Mouse (Mus musculus): ENCODE data around the gene Gm17490. TPM values are rescaled to one million over a fixed set of nuclear protein-coding genes. Genes with fewer than 3 reads are reported as not detected.

The Gm17490 gene
- polyA plus RNA-seq, 1 experiment from 2014 or later: not detected

GRCm38 (mm10) chr2:11604053-11604452, 22.0 kb downstream of the Gm17490 start, which contains the start of gene Rbm17:
Rbm17 (minus strand) TSS chr2:11604153.
- 86% methylated on average over 5 of the region's 5 CpGs for WGBS
- peak within 1 kb of the TSS; percentile 68 for H3K4me2 ChIP-seq (replicated peaks; ENCODE audit: low read depth)
- TF ChIP-seq EP300 (optimal IDR thresholded peaks at IDR 0.05): no peak
- no peak for TF ChIP-seq CTCF (IDR thresholded peaks at IDR 0.05; ENCODE audit: low read depth)
- H3K9me3 ChIP-seq (ENCODE audit: control insufficient read depth, low read length): no peaks in the 10 kb centered on the region
- no peaks in the 10 kb centered on the region for H3K27me3 ChIP-seq (ENCODE audit: control insufficient read depth, insufficient read depth, low read length)
- H3K27ac ChIP-seq (replicated peaks): peak within 1 kb of the TSS; percentile 82
- peaks cover 2% of the 10 kb centered on the region; the same call in 1 of the 2 replicates for H3K4me1 ChIP-seq (replicated peaks; ENCODE audit: control insufficient read depth, insufficient read depth)
- peak within 1 kb of the TSS; percentile 95 for H3K4me3 ChIP-seq (ENCODE audit: low read depth, low read length)
- H3K36me3 ChIP-seq (ENCODE audit: control insufficient read depth, insufficient read depth, low read length): peaks cover 3% of the 10 kb centered on the region; the same call in 1 of the 2 replicates
- ATAC-seq (ENCODE audit: low FRiP score, low TSS enrichment) (no peak), DNase-seq (ENCODE audit: low spot score) (no peak)
- H3K9ac ChIP-seq (ENCODE audit: low read length): peak within 1 kb of the TSS; percentile 98

GRCm38 (mm10) chr2:11602506-11603489, 23.3 kb downstream of the Gm17490 start:
- Histone ChIP-seq H3K9ac (ENCODE audit: low read length) (peak overlapping the region; percentile 98), H3K4me3 (ENCODE audit: low read depth, low read length) (peak overlapping the region; percentile 95), H3K4me2 (replicated peaks; ENCODE audit: low read depth) (peak overlapping the region; percentile 68), H3K36me3 (ENCODE audit: control insufficient read depth, insufficient read depth, low read length) (peaks cover 5% of the 10 kb centered on the region; the same call in 1 of the 2 replicates), H3K4me1 (replicated peaks; ENCODE audit: control insufficient read depth, insufficient read depth) (peaks cover 2% of the 10 kb centered on the region; the same call in 1 of the 2 replicates), H3K9me3 (ENCODE audit: control insufficient read depth, low read length) (no peaks in the 10 kb centered on the region), H3K27me3 (ENCODE audit: control insufficient read depth, insufficient read depth, low read length) (no peaks in the 10 kb centered on the region), H3K27ac (replicated peaks) (peak overlapping the region; percentile 82)
- WGBS: under 1% methylated on average over 61 of the region's 78 CpGs
- DNase-seq (ENCODE audit: low spot score): peak; percentile 96
- peak; percentile 99 for ATAC-seq (ENCODE audit: low FRiP score, low TSS enrichment)
- peak; percentile 100 for TF ChIP-seq CTCF (IDR thresholded peaks at IDR 0.05; ENCODE audit: low read depth)
- TF ChIP-seq EP300 (optimal IDR thresholded peaks at IDR 0.05): no peak

GRCm38 (mm10) chr2:11601795-11602194, 24.3 kb downstream of the Gm17490 start:
- 68% methylated on average over 6 of the region's 6 CpGs for WGBS
- peaks cover 2% of the 10 kb centered on the region; the same call in 1 of the 2 replicates for H3K4me1 ChIP-seq (replicated peaks; ENCODE audit: control insufficient read depth, insufficient read depth)
- H3K27me3 ChIP-seq (ENCODE audit: control insufficient read depth, insufficient read depth, low read length): no peaks in the 10 kb centered on the region
- no peak for DNase-seq (ENCODE audit: low spot score)
- H3K4me2 ChIP-seq (replicated peaks; ENCODE audit: low read depth): peak overlapping the region; percentile 68
- H3K4me3 ChIP-seq (ENCODE audit: low read depth, low read length): peak overlapping the region; percentile 95
- H3K27ac ChIP-seq (replicated peaks): no peak overlapping the region
- no peak for ATAC-seq (ENCODE audit: low FRiP score, low TSS enrichment)
- no peaks in the 10 kb centered on the region for H3K9me3 ChIP-seq (ENCODE audit: control insufficient read depth, low read length)
- peaks cover 9% of the 10 kb centered on the region; the same call in 1 of the 2 replicates for H3K36me3 ChIP-seq (ENCODE audit: control insufficient read depth, insufficient read depth, low read length)
- TF ChIP-seq CTCF (IDR thresholded peaks at IDR 0.05; ENCODE audit: low read depth): no peak
- TF ChIP-seq EP300 (optimal IDR thresholded peaks at IDR 0.05): no peak
- H3K9ac ChIP-seq (ENCODE audit: low read length): peak overlapping the region; percentile 98

GRCm38 (mm10) chr2:11597906-11598305, 28.2 kb downstream of the Gm17490 start:
- 92% methylated on average over 7 of the region's 7 CpGs for WGBS
- H3K27me3 ChIP-seq (ENCODE audit: control insufficient read depth, insufficient read depth, low read length): no peaks in the 10 kb centered on the region
- peaks cover 24% of the 10 kb centered on the region for H3K36me3 ChIP-seq (ENCODE audit: control insufficient read depth, insufficient read depth, low read length)

GRCm38 (mm10) chr2:11596690-11597089, 29.4 kb downstream of the Gm17490 start:
- Histone ChIP-seq H3K4me3 (ENCODE audit: low read depth, low read length) (no peak overlapping the region), H3K27ac (replicated peaks) (no peak overlapping the region), H3K9ac (ENCODE audit: low read length) (no peak overlapping the region), H3K4me1 (replicated peaks; ENCODE audit: control insufficient read depth, insufficient read depth) (no peaks in the 10 kb centered on the region; the same call in 1 of the 2 replicates), H3K4me2 (replicated peaks; ENCODE audit: low read depth) (no peak overlapping the region), H3K36me3 (ENCODE audit: control insufficient read depth, insufficient read depth, low read length) (peaks cover 25% of the 10 kb centered on the region), H3K27me3 (ENCODE audit: control insufficient read depth, insufficient read depth, low read length) (no peaks in the 10 kb centered on the region), H3K9me3 (ENCODE audit: control insufficient read depth, low read length) (no peaks in the 10 kb centered on the region)
- ATAC-seq (ENCODE audit: low FRiP score, low TSS enrichment): no peak
- 79% methylated on average over 2 of the region's 2 CpGs for WGBS
- no peak for DNase-seq (ENCODE audit: low spot score)
- TF ChIP-seq EP300 (optimal IDR thresholded peaks at IDR 0.05): no peak
- TF ChIP-seq CTCF (IDR thresholded peaks at IDR 0.05; ENCODE audit: low read depth): no peak

More at GRCm38 (mm10) chr2:11597906-11598305, 28.2 kb downstream of the Gm17490 start:
- no peak for ATAC-seq (ENCODE audit: low FRiP score, low TSS enrichment)
- Histone ChIP-seq H3K27ac (replicated peaks) (no peak overlapping the region), H3K9ac (ENCODE audit: low read length) (no peak overlapping the region), H3K4me1 (replicated peaks; ENCODE audit: control insufficient read depth, insufficient read depth) (peaks cover 2% of the 10 kb centered on the region; the same call in 1 of the 2 replicates), H3K4me3 (ENCODE audit: low read depth, low read length) (no peak overlapping the region), H3K4me2 (replicated peaks; ENCODE audit: low read depth) (no peak overlapping the region), H3K9me3 (ENCODE audit: control insufficient read depth, low read length) (no peaks in the 10 kb centered on the region)
- TF ChIP-seq EP300 (optimal IDR thresholded peaks at IDR 0.05) (no peak), CTCF (IDR thresholded peaks at IDR 0.05; ENCODE audit: low read depth) (no peak)
- DNase-seq (ENCODE audit: low spot score): no peak

Measured in stomach, postnatal 0 days (tissue).